Mouse (Mus musculus) forebrain, embryonic 12.5 days (tissue): ENCODE measurements around the gene Ptov1. TPM values are rescaled to one million over a fixed set of nuclear protein-coding genes. Genes with fewer than 3 reads are reported as not detected.

Source experiments
- ATAC-seq: fragments of 200-750 bp; cut with Nextera tagmentation; 2 replicates; pipeline ENCODE4 v1.8.0; 2017; ENCODE audit warnings: moderate TSS enrichment; ENCODE audit not compliant: low FRiP score
- H3K27ac ChIP-seq: fragments of 300-500 bp; sonication (generic); 2 replicates; pipeline ENCODE4 v1.5.1; 2016; ENCODE audit warnings: mild to moderate bottlenecking
- H3K27me3 ChIP-seq: fragments of 300-500 bp; sonication (generic); 2 replicates; pipeline ENCODE4 v1.6.1; 2016; ENCODE audit warnings: mild to moderate bottlenecking
- H3K36me3 ChIP-seq: fragments of 300-500 bp; sonication (generic); replicated peaks from 2 replicates; pipeline ENCODE4 v1.6.1; 2016; ENCODE audit warnings: mild to moderate bottlenecking
- H3K4me1 ChIP-seq: fragments of 300-500 bp; sonication (generic); 2 replicates; pipeline ENCODE4 v1.6.1; 2016
- H3K4me2 ChIP-seq: fragments of 300-500 bp; sonication (generic); 2 replicates; pipeline ENCODE4 v1.6.1; 2016; ENCODE audit warnings: mild to moderate bottlenecking, moderate library complexity
- H3K4me3 ChIP-seq: fragments of 300-500 bp; sonication (generic); replicated peaks from 2 replicates; pipeline ENCODE4 v1.5.1; 2016; ENCODE audit warnings: mild to moderate bottlenecking
- H3K9ac ChIP-seq: fragments of 300-500 bp; sonication (generic); 2 replicates; pipeline ENCODE4 v1.6.1; 2016; ENCODE audit warnings: mild to moderate bottlenecking
- H3K9me3 ChIP-seq: fragments of 300-500 bp; sonication (generic); 2 replicates; pipeline ENCODE4 v1.6.1; 2016
- WGBS: fragments of 180-500 bp; shearing (Covaris S2); methylation state at CpG from one replicate; pipeline ENCODE4 v1.1.7; 2016; 5-methylcytosine and 5-hydroxymethylcytosine counted together
- polyA plus RNA-seq: library from polyadenylated mRNA; unstranded; fragments of >200 nt; fragmentation: Nextera tagmentation; extraction: Ambion mirVana; gene quantifications from 2 replicates; pipeline ENCODE4 v1.2.1, GENCODE M21; 2016

The Ptov1 gene
- polyA plus RNA-seq, result 595 and 609 TPM in 2 replicates

DNA sequence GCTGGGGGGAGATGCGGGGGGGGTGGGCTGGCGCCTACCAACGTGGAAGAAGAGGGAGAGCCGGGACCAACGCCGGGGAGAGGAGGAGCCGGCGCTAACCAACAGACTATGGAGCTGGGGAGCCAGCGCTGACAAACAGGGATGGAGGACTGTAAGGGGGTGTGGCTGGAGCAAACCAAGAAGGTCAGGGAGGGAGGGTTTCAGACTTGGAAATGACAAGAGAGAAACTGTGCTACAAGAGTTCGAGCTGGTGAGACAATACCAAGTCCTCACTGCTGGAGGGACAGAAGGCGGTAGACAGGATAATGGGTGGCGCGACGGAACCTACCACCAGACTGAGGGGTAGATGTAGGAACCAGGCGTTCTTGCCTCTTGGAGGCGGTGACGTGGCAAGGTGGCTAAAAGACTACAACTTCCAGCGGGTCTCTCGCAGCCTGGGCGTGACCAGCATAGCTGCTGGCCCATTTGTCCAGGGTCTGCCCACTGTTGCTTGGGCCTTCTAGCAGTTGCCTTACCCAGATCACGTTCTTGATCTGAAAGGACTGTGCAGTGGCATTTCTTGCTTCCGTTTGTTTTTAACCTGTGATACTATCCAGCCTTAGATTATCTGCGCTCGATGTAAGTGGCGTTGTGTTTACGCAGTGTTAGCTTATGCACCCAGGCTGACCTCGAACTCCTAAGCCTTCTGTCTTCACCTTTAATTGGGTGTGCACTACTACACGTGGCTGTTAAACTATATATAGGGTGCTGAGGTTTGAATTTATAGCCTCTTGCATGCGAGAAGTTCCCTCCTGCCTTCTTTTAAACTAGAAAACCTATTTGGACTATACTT is at the start of gene Ptov1:
Gene Ptov1, minus strand, starts transcription at position 92 of the 832 bp plus-strand sequence.
- ATAC-seq, result peak; percentile 94
- Histone ChIP-seq H3K4me2 (peak within 1 kb of the TSS; percentile 96), H3K9me3 (no peaks in the 10 kb centered on the region), H3K4me1 (peaks cover 48% of the 10 kb centered on the region), H3K27ac (peak within 1 kb of the TSS; percentile 100), H3K27me3 (no peaks in the 10 kb centered on the region), H3K9ac (peak within 1 kb of the TSS; percentile 98), H3K36me3 (peaks cover 25% of the 10 kb centered on the region), H3K4me3 (peak within 1 kb of the TSS; percentile 76)
- WGBS, result 10% methylated on average over 29 of the region's 29 CpGs

DNA sequence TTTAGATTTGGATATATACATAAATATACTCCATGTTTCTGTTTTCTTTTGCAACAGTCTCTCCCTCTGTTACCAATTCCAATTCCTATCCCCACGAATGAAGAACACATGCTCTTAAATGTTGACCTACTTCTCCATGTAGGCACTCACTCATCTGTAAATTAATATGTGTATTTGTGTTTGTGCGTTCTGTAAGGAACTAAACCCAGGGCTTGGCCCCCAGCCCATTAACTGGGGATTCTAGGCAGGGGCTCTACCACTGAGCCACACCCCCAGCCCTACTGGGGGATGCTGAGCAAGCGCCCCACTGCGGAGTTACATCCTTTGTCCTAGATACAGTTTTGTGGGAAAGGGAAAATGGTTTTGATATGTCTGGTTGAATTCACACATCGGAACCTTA is 49.5 kb upstream of the Ptov1 start:
- Histone ChIP-seq H3K9me3 (no peaks in the 10 kb centered on the region), H3K36me3 (peaks cover 57% of the 10 kb centered on the region)

DNA sequence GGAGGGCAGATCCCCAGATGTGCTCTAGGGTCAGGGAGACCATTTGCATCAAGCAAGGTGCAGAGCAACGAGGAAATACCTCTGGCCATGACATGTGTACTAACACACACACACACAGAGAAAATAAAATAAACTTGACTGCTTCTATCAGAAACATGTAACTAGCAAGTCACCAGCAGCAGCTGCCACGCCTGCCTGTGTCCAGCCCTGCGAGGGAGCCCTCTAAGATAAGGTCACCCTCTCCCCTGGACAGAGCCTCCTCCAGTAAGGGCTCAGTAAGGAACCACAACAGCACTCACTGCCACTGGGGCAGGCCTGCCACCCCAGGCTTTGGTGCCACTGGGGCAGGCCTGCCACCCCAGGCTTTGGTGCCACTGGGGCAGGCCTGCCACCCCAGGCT is 48.6 kb upstream of the Ptov1 start:
- WGBS, result 81% methylated on average over 3 of the region's 3 CpGs
- peaks cover 59% of the 10 kb centered on the region for H3K36me3 ChIP-seq

More for the DNA sequence above, 49.5 kb upstream of the Ptov1 start:
- no peak overlapping the region for H3K4me3 ChIP-seq
- ATAC-seq, result no peak
- no peak overlapping the region for H3K9ac ChIP-seq
- no peak overlapping the region for H3K4me2 ChIP-seq
- no peaks in the 10 kb centered on the region for H3K4me1 ChIP-seq
- H3K27me3 ChIP-seq, result no peaks in the 10 kb centered on the region
- WGBS, result 85% methylated on average over 5 of the region's 5 CpGs
- no peak overlapping the region for H3K27ac ChIP-seq

DNA sequence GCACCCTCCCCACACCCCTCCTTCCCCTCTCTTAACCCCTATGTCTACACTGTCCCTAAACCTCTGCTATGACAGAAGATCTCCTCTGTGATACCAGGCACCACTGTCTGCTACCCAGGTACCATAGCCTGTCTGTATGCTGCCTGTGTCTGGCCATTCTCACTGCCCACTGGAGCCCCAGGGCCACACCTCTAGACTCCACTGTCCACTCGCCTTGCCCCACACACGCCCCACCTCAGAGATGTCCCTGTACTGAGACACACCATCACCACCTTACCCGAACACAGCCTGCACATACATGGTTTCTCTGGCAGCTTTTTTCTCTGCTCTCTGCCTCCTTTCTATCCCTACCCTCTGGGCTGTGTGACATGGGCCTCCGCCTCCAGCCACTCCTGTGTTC is 47.3 kb upstream of the Ptov1 start:
- peaks cover 56% of the 10 kb centered on the region for H3K36me3 ChIP-seq
- no peak overlapping the region for H3K4me3 ChIP-seq
- no peaks in the 10 kb centered on the region for H3K4me1 ChIP-seq
- H3K4me2 ChIP-seq, result no peak overlapping the region
- 91% methylated on average over 4 of the region's 4 CpGs for WGBS
- no peak for ATAC-seq
- no peak overlapping the region for H3K9ac ChIP-seq
- H3K27me3 ChIP-seq, result no peaks in the 10 kb centered on the region
- no peak overlapping the region for H3K27ac ChIP-seq
- no peaks in the 10 kb centered on the region for H3K9me3 ChIP-seq

More for the DNA sequence above, 48.6 kb upstream of the Ptov1 start:
- H3K9me3 ChIP-seq, result no peaks in the 10 kb centered on the region
- H3K9ac ChIP-seq, result no peak overlapping the region
- H3K4me3 ChIP-seq, result no peak overlapping the region
- no peak for ATAC-seq
- H3K27me3 ChIP-seq, result no peaks in the 10 kb centered on the region
- no peaks in the 10 kb centered on the region for H3K4me1 ChIP-seq
- no peak overlapping the region for H3K27ac ChIP-seq
- H3K4me2 ChIP-seq, result no peak overlapping the region

DNA sequence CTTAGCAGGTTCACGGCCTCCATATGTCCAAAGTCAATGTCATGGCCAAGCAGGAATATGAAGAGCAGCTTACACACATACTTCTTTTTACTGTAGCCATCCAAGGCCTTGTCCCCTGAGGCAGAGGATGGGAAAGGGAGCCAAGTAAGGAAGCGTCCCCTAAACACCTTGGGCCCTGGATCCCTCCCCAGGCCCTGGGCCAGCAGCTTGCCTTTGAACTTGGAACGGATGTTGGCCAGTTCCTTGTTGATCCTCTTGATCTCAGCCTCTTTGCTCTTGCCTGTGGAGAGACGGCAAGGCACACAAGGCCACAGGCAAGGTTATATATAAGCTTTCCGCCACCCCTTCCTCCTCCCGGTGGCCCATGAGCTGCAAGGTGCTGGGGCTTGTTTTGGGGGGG is 46.6 kb upstream of the Ptov1 start:
- Histone ChIP-seq H3K27me3 (no peaks in the 10 kb centered on the region), H3K4me2 (no peak overlapping the region), H3K4me1 (no peaks in the 10 kb centered on the region), H3K4me3 (no peak overlapping the region), H3K36me3 (peaks cover 57% of the 10 kb centered on the region), H3K27ac (no peak overlapping the region), H3K9ac (no peak overlapping the region), H3K9me3 (no peaks in the 10 kb centered on the region)
- ATAC-seq, result no peak
- 87% methylated on average over 6 of the region's 6 CpGs for WGBS

DNA sequence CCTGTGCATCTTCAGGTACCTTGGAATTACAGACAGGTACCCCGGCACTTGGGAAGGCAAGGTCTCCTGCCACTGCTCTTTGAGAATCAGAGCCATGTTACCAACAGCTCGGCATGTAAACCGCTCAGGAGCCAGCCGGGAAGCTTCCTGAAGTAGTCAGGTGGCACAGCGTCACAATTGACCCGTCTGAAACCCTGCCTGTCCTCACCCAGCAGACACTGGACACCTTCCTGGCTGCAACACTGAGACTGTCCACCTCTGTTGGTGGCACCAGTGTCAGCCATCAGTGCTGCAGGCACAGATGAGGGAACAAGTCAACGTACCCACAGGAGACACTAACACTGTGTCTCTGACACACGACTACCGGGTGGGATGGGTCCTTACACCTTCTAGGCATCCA is 45.7 kb upstream of the Ptov1 start:
- Histone ChIP-seq H3K9ac (no peak overlapping the region), H3K27me3 (no peaks in the 10 kb centered on the region), H3K4me2 (no peak overlapping the region), H3K27ac (no peak overlapping the region), H3K36me3 (peaks cover 65% of the 10 kb centered on the region), H3K9me3 (no peaks in the 10 kb centered on the region), H3K4me1 (no peaks in the 10 kb centered on the region), H3K4me3 (no peak overlapping the region)
- 93% methylated on average over 9 of the region's 9 CpGs for WGBS
- no peak for ATAC-seq

DNA sequence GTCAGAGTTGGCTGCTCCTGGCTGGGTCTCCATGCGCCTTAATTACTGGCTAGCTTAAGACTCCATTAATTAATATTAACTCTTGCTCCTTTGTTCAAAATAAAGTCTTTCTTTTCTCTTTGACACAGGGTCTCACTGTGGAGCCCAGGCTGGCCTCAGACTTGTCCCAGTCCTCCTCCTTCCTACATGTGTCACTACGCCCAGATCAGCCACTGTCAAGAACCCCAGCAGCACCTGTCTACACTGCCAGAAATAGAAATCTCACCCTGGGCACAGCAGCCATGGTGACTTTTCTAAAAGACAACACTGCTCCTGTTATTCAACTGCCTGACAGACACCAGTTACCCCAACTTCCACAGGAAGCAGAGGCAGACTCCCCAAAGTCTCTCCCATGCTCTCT is 44.8 kb upstream of the Ptov1 start:
- Histone ChIP-seq H3K27ac (no peak overlapping the region), H3K9ac (no peak overlapping the region), H3K9me3 (no peaks in the 10 kb centered on the region), H3K4me2 (no peak overlapping the region), H3K4me3 (no peak overlapping the region), H3K4me1 (no peaks in the 10 kb centered on the region), H3K27me3 (no peaks in the 10 kb centered on the region), H3K36me3 (peaks cover 71% of the 10 kb centered on the region)
- no peak for ATAC-seq
- WGBS, result 76% methylated on average over 2 of the region's 2 CpGs

DNA sequence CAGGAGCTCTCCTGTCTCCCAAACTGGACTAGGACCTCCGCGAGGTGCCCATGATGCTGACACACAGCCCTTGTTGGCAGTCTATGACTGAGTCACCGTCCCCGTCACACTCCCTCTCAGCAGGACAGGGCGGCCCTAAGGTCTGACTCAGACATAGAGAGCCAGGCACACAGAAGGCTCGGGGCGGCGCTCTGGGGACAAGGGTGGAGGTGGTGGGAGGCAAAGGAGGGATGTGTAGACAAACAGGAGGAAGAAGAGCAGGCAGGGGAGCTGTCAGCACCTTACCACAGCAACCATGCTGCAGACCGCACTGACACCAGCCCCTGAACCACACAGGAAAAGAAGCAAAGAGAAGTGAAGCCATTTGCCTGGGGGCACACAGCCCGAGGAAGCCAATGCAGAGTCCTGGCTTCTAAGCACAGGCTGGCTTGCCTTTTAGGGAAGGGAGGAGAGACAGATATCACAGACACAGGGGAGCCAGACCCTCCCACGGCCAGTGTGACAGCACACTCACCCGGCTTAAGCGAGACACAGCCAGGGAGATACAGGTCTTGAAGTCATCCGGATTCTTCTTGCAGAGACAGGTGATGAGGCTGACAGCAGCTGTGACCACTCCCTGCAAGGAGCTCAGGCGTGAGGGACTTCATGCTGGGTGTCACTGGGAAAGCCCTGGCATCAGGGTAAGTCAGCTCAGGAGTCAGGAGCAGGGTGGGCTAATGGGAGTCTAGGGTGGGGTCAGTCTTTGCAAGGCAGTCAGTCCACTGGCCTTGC is 39.3 kb upstream of the Ptov1 start:
- Histone ChIP-seq H3K27me3 (no peaks in the 10 kb centered on the region), H3K27ac (no peak overlapping the region), H3K4me1 (no peaks in the 10 kb centered on the region), H3K36me3 (peaks cover 93% of the 10 kb centered on the region), H3K4me2 (no peak overlapping the region), H3K4me3 (no peak overlapping the region), H3K9me3 (no peaks in the 10 kb centered on the region), H3K9ac (no peak overlapping the region)
- no peak for ATAC-seq
- WGBS, result 93% methylated on average over 15 of the region's 15 CpGs

DNA sequence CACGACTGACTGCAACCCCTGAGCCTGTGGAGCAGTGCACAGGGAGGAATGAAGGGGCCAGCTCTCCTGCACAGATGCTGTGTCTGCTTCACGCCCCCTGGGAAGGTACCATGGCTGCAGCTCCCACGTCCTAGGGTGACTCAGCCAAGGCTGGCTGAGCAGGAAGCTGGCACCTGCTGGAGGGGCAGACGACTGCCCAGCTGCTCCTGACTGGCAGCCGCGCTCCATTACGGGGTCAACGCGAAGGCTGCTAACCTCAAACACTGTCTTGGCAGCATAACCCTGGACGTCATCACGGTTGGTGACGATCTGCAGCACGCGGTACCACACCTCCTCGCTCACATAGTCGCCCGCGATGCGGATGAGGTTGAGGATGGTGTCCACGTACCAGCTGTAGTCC is 35.8 kb upstream of the Ptov1 start:
- H3K9me3 ChIP-seq, result no peaks in the 10 kb centered on the region
- 92% methylated on average over 20 of the region's 20 CpGs for WGBS
- no peak overlapping the region for H3K9ac ChIP-seq
- no peak for ATAC-seq
- H3K4me2 ChIP-seq, result no peak overlapping the region
- H3K27me3 ChIP-seq, result no peaks in the 10 kb centered on the region
- H3K4me3 ChIP-seq, result no peak overlapping the region
- H3K4me1 ChIP-seq, result peaks cover 16% of the 10 kb centered on the region
- no peak overlapping the region for H3K27ac ChIP-seq
- H3K36me3 ChIP-seq, result peaks cover 94% of the 10 kb centered on the region

DNA sequence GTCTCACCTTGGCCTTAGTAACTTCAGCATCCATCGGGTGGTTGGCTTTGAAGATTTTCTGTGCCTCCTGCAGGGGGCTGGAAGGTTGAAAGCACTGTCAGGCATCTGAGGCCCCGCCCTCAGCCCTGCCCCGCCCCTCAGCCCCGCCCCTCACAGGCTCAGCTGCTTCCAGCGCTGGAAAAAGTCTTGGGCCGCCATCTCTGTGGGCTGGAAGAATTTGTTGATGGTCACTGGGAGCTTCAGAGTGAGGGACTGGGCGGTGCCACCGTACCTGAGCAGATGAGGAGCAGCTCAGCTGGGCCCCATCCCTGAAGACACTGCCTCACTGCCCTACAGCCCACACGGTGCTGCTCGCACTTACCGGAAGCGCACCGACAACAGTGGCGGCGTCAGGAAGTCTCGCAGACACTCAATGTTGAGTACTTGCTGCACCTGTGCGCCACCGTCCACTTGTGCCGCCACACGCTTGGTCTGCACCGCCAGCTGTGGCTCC is 31.7 kb upstream of the Ptov1 start:
- WGBS, result 16% methylated on average over 21 of the region's 21 CpGs
- Histone ChIP-seq H3K9me3 (no peaks in the 10 kb centered on the region), H3K4me2 (peak overlapping the region; percentile 53), H3K9ac (no peak overlapping the region), H3K4me1 (peaks cover 53% of the 10 kb centered on the region), H3K4me3 (peak overlapping the region; percentile 20), H3K27me3 (no peaks in the 10 kb centered on the region), H3K27ac (peak overlapping the region; percentile 56), H3K36me3 (peaks cover 77% of the 10 kb centered on the region)
- ATAC-seq, result peak; percentile 44

DNA sequence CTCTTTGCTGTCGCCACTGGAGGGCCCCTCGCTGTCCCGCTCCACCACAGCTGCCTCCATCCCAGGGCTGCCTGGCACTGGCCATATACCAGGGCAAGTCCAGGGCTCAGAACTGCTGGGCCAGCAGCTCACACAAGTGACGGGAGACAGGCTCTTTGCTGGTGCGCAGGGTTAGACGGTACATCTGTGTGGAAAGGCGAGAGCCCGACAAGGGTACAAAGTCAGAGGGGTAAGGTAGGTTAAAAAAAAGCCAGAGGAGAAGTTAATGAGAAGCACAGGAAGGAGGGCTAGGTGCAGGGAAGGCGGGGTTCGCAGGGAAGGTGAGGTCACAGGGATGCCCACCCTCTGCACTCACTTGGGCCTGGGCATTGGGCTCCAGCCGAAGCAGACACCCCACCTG is 31.0 kb upstream of the Ptov1 start:
- peak overlapping the region; percentile 25; the same call in 1 of the 2 replicates for H3K9ac ChIP-seq
- peaks cover 71% of the 10 kb centered on the region for H3K36me3 ChIP-seq

DNA sequence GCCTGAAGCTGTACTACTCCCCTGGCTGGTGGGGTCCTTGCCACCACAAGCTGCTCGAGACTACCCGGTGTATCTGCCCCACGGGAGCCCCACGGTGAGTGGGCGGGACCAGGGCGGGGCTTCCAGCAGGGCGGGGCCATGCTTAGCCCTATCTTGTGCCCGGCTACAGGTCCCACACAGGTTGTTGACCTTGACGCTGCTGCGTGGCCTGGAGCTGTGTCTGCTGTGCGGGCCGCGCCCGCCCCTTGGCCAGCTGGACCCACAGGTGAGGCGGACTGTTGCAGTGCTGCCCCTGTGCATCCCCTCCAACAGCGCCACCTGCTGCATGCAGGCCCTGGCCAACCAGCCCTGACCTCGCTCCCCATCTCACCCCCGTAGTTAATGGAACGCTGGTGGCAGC is 29.0 kb upstream of the Ptov1 start:
- Histone ChIP-seq H3K27ac (no peak overlapping the region), H3K4me3 (no peak overlapping the region), H3K36me3 (peaks cover 51% of the 10 kb centered on the region), H3K9ac (no peak overlapping the region), H3K4me1 (peaks cover 71% of the 10 kb centered on the region), H3K9me3 (no peaks in the 10 kb centered on the region), H3K4me2 (0 out of 2 replicates have a peak overlapping the region, but pooled peaks have one; percentile 8), H3K27me3 (no peaks in the 10 kb centered on the region)
- no peak for ATAC-seq
- 39% methylated on average over 19 of the region's 19 CpGs for WGBS

More for the DNA sequence above, 31.0 kb upstream of the Ptov1 start:
- Histone ChIP-seq H3K27ac (peak overlapping the region; percentile 63), H3K27me3 (no peaks in the 10 kb centered on the region), H3K4me1 (peaks cover 54% of the 10 kb centered on the region), H3K4me2 (no peak overlapping the region), H3K9me3 (no peaks in the 10 kb centered on the region), H3K4me3 (no peak overlapping the region)
- 83% methylated on average over 11 of the region's 11 CpGs for WGBS
- ATAC-seq, result no peak
